Mouse (Mus musculus) kidney, embryonic 16.5 days (tissue): ENCODE data around the gene Sf3b6. TPM values are rescaled to one million over a fixed set of nuclear protein-coding genes. Genes with fewer than 3 reads are reported as not detected.
A peak's percentile ranks its signal among the peaks of the same experiment; 100 is the strongest.

Experiments
- ATAC-seq: fragments of 200-750 bp; cut with Nextera tagmentation; 2 replicates; pipeline ENCODE4 v1.8.0; 2017; ENCODE audit warnings: moderate TSS enrichment; ENCODE audit not compliant: low FRiP score, low TSS enrichment
- H3K27ac ChIP-seq: fragments of 300-500 bp; sonication (generic); 2 replicates; pipeline ENCODE4 v1.5.1; 2014; ENCODE audit warnings: low read length
- H3K27me3 ChIP-seq: fragments of 300-500 bp; sonication (generic); 2 replicates; pipeline ENCODE4 v1.6.1; 2014; ENCODE audit warnings: low read length, control low read depth, mixed read lengths; ENCODE audit not compliant: insufficient read depth
- H3K36me3 ChIP-seq: fragments of 300-500 bp; sonication (generic); 2 replicates; pipeline ENCODE4 v1.6.1; 2014; ENCODE audit warnings: low read length, control low read depth, mixed read lengths; ENCODE audit not compliant: insufficient read depth
- H3K4me1 ChIP-seq: fragments of 300-500 bp; sonication (generic); 2 replicates; pipeline ENCODE4 v1.6.1; 2014; ENCODE audit warnings: low read length, control low read depth, mixed read lengths; ENCODE audit not compliant: insufficient read depth
- H3K4me2 ChIP-seq: fragments of 300-500 bp; sonication (generic); replicated peaks from 2 replicates; pipeline ENCODE4 v1.6.1; 2014; ENCODE audit warnings: low read depth, low read length
- H3K4me3 ChIP-seq: fragments of 300-500 bp; sonication (generic); 2 replicates; pipeline ENCODE4 v1.5.1; 2014; ENCODE audit warnings: mild to moderate bottlenecking, low read length
- H3K9ac ChIP-seq: fragments of 300-500 bp; sonication (generic); replicated peaks from 2 replicates; pipeline ENCODE4 v1.6.1; 2014; ENCODE audit warnings: low read length
- H3K9me3 ChIP-seq: fragments of 300-500 bp; sonication (generic); 2 replicates; pipeline ENCODE4 v1.6.1; 2016; ENCODE audit warnings: low read length, control low read depth
- WGBS: fragments of 180-500 bp; shearing (Covaris S2); extraction: QIAGEN DNeasy Blood & Tissue Kit; methylation state at CpG from one replicate; pipeline ENCODE4 v1.1.7; 2014; 5-methylcytosine and 5-hydroxymethylcytosine counted together
- polyA plus RNA-seq: library from polyadenylated mRNA; unstranded; fragments of >200 nt; fragmentation: Nextera tagmentation; extraction: Ambion mirVana; gene quantifications from 2 replicates; pipeline ENCODE4 v1.2.1, GENCODE M21; 2015

The Sf3b6 gene
- polyA plus RNA-seq, 1 experiment from 2014 or later, result 162 TPM

DNA sequence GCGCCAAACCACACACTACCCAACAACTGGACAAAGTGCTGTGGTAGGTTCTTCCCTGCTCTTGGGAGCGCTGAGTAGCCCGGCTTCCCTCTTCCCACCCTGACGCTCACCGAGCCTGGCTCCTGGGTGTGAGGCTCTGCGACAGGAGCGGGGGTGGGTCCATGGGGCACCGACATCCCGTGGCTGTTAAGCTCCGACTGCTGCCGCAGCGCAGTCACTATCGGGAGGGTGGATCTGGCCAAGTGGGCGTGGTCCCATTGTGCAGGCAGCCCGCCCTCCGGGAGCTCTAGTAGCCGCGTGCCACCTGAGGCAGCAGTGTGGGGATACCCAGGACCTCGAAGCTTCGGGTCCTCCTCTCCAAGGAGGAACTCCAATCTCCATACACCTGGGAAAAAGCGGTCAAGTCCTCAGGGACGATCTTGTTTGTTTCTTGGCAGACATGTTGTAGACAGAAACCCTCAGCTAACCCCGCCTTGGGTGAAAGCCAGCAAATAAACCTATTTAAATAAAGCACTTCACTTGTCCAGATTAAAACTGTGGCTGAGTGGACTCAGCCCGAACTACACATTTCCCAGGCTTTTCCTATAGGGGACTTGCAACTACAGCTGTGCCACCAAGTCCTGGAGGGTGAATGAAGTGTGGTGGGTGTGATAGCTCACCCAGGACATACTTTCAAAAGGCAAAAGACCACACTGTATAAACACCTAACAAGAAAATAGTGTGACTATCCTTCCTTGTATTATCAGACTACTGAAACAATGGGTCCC lies 57.0 kb downstream of the Sf3b6 start, which contains the start of gene Mfsd2b:
Mfsd2b (minus strand) TSS at position 199 of the 767 bp plus-strand sequence.
- peak within 1 kb of the TSS; percentile 33 for H3K4me3 ChIP-seq
- H3K9me3 ChIP-seq, result no peaks in the 10 kb centered on the region; the same call in 1 of the 2 replicates
- H3K36me3 ChIP-seq, result peaks cover 9% of the 10 kb centered on the region
- ATAC-seq, result peak; percentile 94
- H3K9ac ChIP-seq, result peak within 1 kb of the TSS; percentile 19; the same call in 1 of the 2 replicates
- 3% methylated on average over 24 of the region's 24 CpGs for WGBS
- H3K4me1 ChIP-seq, result peaks cover 5% of the 10 kb centered on the region; the same call in 1 of the 2 replicates
- H3K4me2 ChIP-seq, result peak within 1 kb of the TSS; percentile 64
- no peak within 1 kb of the TSS for H3K27ac ChIP-seq
- H3K27me3 ChIP-seq, result peaks cover 10% of the 10 kb centered on the region; the same call in 1 of the 2 replicates

DNA sequence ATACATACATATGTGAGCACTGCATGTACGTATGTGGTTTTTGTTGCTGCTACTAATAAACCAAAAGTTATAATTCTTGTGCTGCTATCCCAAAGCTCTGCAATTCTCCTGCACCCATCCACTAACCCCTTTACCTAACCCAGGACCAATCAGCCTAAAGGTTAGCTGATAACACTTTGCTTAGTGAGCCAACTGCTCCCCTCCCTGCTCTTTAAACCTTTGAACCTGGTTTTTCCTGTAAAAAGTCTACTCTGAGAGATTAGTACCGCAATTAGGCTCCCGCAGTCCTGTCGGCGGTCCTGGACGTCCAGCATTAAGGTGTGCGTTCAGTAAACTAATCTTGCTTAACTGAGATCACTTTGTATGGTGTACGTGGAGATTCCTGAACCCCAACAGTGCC lies 58.3 kb downstream of the Sf3b6 start:
- Histone ChIP-seq H3K4me1 (peaks cover 5% of the 10 kb centered on the region; the same call in 1 of the 2 replicates), H3K4me2 (no peak overlapping the region), H3K27ac (no peak overlapping the region), H3K36me3 (peaks cover 13% of the 10 kb centered on the region), H3K4me3 (no peak overlapping the region), H3K27me3 (peaks cover 10% of the 10 kb centered on the region; the same call in 1 of the 2 replicates), H3K9ac (no peak overlapping the region), H3K9me3 (no peaks in the 10 kb centered on the region; the same call in 1 of the 2 replicates)
- ATAC-seq, result no peak
- 90% methylated on average over 8 of the region's 8 CpGs for WGBS

Other genes starting within 250 kb of the Sf3b6 start
- gene Itsn2, start 224.9 kb upstream of the Sf3b6 start, polyA plus RNA-seq, result 33.3 and 37.2 TPM in 2 replicates
- gene Gm3625, start 224.6 kb upstream of the Sf3b6 start, polyA plus RNA-seq, result not detected in 2 replicates
- 0.47 and 0.58 TPM in 2 replicates for gene Fam228a, start 79.1 kb upstream of the Sf3b6 start, polyA plus RNA-seq
- gene Pfn4, start 48.5 kb upstream of the Sf3b6 start, polyA plus RNA-seq, result 2.4 and 2.8 TPM in 2 replicates
- 1.9 and 4.1 TPM in 2 replicates for gene Fam228b, start 48.3 kb upstream of the Sf3b6 start, polyA plus RNA-seq
- 7.4 and 9.5 TPM in 2 replicates for gene Fkbp1b, start 24.0 kb downstream of the Sf3b6 start, polyA plus RNA-seq
- gene Wdcp, start 25.8 kb downstream of the Sf3b6 start, polyA plus RNA-seq, result 15.3 and 16.9 TPM in 2 replicates
- 0.97 and 1.0 TPM in 2 replicates for gene Mfsd2b, start 56.8 kb downstream of the Sf3b6 start, polyA plus RNA-seq
- gene Ubxn2a, start 90.2 kb downstream of the Sf3b6 start, polyA plus RNA-seq, result 26.3 and 28.8 TPM in 2 replicates
- 6.3 and 9.2 TPM in 2 replicates for gene Atad2b, start 99.8 kb downstream of the Sf3b6 start, polyA plus RNA-seq